Mouse (Mus musculus): ENCODE results near the gene Hist1h4f. TPM values are rescaled to one million over a fixed set of nuclear protein-coding genes. Genes with fewer than 3 reads are reported as not detected.
"Not testable (repeated sequence)": the region's sequence is repeated elsewhere in the genome, so short reads cannot be mapped to it uniquely, and the experiment has no call there.

Gene Hist1h4f
- total RNA-seq, 1 experiment from 2014 or later = 2,993 TPM

DNA sequence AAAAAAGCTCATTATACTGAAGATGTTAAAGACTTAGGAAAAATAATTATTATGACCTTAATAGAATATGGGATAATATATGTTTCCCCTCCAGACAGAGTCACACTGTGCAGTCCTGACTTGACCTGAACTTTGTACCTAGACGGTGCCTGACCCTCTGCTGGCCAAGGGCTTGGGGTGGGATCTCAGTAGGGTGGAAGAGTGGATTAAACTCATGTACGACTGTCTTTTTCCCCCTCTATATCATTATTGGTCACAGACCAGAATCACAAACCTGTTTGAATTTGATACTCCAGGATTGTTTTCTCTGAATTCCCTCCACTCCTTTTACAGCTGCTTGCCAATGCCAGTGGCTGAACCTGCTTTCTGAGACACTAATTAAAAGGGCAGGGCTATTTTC is 9.3 kb upstream of the Hist1h4f start:
- ATAC-seq (replicated peaks; ENCODE audit: low read depth, poor library complexity, severe bottlenecking) = not testable (repeated sequence)

DNA sequence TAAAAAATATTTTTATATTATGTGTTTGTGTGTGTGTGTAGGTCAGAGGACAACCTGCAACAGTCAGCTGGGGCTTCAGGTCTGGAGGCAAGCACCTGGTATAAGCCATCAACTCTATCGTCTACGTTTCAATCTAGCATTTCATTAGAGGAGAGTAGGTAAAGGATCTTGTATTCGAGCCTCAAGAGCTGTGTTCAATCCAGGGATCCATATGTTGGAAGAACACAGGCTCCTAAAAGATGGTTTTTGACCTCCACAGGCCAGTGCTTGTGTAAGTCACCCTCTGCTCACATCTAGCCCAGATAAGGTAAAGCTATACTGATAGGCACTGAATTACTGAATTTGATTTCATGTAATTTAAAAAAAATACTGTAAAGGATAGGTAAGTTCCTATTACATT is 5.5 kb upstream of the Hist1h4f start:
- ATAC-seq (replicated peaks; ENCODE audit: low read depth, poor library complexity, severe bottlenecking) = no peak

GRCm38 (mm10) chr13:23555839-23556416 is 4.5 kb upstream of the Hist1h4f start:
- ATAC-seq (replicated peaks; ENCODE audit: low read depth, poor library complexity, severe bottlenecking) = peak; percentile 49

DNA sequence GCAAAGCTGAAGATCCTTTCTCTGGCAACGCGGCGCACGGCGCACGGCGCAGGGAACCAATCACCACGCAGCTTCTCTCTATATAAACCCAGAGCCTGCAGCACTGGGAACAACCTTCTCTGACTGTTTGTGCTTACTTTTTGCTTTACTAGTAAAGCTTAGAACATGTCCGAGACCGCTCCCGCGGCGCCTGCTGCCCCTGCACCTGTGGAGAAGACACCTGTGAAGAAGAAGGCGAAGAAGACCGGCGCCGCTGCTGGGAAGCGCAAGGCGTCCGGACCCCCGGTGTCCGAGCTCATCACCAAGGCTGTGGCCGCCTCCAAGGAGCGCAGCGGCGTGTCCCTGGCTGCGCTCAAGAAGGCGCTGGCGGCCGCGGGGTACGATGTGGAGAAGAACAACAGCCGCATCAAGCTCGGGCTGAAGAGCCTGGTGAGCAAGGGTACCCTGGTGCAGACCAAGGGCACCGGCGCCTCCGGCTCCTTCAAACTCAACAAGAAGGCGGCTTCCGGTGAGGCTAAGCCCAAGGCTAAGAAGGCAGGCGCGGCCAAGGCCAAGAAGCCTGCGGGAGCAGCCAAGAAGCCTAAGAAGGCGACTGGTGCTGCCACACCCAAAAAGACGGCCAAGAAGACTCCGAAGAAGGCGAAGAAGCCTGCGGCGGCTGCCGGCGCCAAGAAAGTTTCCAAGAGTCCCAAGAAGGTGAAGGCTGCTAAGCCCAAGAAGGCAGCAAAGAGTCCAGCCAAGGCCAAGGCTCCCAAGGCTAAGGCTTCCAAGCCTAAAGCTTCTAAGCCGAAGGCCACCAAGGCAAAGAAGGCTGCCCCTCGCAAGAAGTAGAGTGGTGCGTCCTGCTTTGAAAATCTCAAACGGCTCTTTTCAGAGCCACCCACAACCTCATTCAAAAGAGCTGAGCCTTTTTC is 3.7 kb upstream of the Hist1h4f start:
- ATAC-seq (replicated peaks; ENCODE audit: low read depth, poor library complexity, severe bottlenecking) = peak; percentile 57

GRCm38 (mm10) chr13:23554393-23554792 is 2.9 kb upstream of the Hist1h4f start:
- no peak for ATAC-seq (replicated peaks; ENCODE audit: low read depth, poor library complexity, severe bottlenecking)

- ATAC-seq (replicated peaks; ENCODE audit: low read depth, poor library complexity, severe bottlenecking) = no peak
Observed at GRCm38 (mm10) chr13:23552962-23553361, 1.5 kb upstream of the Hist1h4f start, which contains the start of gene Hist1h1d. Hist1h1d (plus strand) TSS chr13:23553262.

GRCm38 (mm10) chr13:23551931-23552914 is 775 bp upstream of the Hist1h4f start:
- ATAC-seq (replicated peaks; ENCODE audit: low read depth, poor library complexity, severe bottlenecking) = no peak

GRCm38 (mm10) chr13:23550761-23551145 is 695 bp downstream of the Hist1h4f start:
- no peak for ATAC-seq (replicated peaks; ENCODE audit: low read depth, poor library complexity, severe bottlenecking)

- no peak for ATAC-seq (replicated peaks; ENCODE audit: low read depth, poor library complexity, severe bottlenecking)
Observed at GRCm38 (mm10) chr13:23546694-23547093, 4.8 kb downstream of the Hist1h4f start.

GRCm38 (mm10) chr13:23544787-23545120 is 6.7 kb downstream of the Hist1h4f start:
- ATAC-seq (replicated peaks; ENCODE audit: low read depth, poor library complexity, severe bottlenecking) = peak; percentile 33

DNA sequence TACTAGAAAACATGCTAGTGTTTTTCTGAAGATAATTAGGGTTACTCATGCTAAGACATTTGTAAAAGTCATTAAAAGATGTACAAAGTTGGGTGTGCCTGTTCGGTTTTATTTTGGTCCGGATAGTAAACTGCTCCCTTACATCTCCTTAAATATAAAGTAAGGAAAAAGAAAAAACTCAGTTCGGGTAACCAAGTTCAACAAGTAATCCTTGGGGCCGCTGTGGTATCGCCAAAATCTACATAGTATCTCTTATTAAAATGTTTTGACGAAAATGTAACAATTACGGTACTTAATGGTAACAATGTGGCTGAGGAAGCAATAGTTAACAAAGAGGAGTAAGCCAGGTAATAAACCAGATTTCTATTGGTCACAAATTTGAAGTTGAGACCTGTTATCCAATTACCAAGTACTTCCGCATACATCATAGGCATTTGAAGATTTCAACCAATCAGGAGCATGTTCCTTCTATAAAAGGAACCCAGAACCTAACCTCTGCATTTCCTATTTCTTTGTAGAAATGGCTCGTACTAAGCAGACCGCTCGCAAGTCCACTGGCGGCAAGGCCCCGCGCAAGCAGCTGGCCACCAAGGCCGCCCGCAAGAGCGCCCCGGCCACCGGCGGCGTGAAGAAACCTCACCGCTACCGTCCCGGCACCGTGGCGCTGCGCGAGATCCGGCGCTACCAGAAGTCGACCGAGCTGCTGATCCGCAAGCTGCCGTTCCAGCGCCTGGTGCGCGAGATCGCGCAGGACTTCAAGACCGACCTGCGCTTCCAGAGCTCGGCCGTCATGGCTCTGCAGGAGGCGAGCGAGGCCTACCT is 7.3 kb downstream of the Hist1h4f start, which contains the start of gene Hist1h3f:
Gene Hist1h3f (plus strand): TSS at position 88 of the 822 bp plus-strand sequence.
- ATAC-seq (replicated peaks; ENCODE audit: low read depth, poor library complexity, severe bottlenecking) = peak; percentile 81

- peak; percentile 84 for ATAC-seq (replicated peaks; ENCODE audit: low read depth, poor library complexity, severe bottlenecking)
Observed at GRCm38 (mm10) chr13:23542999-23543607, 8.3 kb downstream of the Hist1h4f start, which contains the start of gene Hist1h2bh. Hist1h2bh (minus strand) TSS chr13:23543392.

DNA sequence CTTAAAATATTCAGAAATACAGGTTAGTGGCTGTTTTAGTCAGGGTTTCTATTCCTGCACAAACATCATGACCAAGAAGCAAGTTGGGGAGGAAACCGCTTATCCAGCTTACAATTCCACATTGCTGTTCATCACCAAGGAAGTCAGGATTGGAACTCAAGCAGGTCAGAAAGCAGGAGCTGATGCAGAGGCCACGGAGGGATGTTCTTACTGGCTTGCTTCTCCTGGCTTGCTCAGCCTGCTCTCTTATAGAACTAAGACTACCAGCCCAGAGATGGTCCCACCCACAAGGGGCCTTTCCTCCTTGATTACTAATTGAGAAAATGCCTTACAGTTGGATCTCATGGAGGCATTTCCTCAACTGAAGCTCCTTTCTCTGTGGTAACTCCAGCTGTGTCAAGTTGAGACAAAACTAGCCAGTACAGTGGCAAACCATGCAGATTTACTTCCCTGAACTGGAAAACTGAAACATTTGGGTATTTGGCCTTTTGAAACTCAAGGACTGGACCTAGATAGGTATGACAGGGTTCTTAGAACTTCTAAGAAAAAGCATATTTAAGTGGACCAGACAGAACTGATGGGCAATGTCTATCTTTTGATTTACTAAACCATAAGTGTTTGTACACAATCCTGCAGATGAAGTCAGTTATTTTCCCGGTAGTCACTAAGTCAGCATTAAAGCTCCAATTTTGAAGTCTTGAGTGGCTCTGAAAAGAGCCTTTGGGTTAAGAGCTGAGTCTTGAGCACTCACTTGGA is 9.0 kb downstream of the Hist1h4f start:
- not testable (repeated sequence) for ATAC-seq (replicated peaks; ENCODE audit: low read depth, poor library complexity, severe bottlenecking)

DNA sequence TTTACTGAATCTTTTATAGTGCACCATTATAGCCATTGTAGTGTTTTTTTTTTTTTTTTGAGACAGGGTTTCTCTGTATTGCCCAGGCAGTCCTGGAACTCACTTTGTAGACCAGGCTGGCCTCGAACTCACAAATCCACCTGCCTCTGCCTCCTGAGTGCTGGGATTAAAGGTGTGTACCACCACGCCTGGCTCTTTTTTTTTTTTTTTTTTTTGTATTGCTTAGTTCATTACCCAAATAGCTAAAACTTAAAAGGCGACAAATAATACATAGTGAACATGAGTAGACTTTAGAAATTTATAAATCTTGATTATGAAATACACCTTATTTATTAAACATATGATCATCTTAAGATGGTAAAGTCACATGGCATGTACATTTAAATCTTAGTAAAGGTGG is 10.0 kb downstream of the Hist1h4f start:
- no peak for ATAC-seq (replicated peaks; ENCODE audit: low read depth, poor library complexity, severe bottlenecking)

DNA sequence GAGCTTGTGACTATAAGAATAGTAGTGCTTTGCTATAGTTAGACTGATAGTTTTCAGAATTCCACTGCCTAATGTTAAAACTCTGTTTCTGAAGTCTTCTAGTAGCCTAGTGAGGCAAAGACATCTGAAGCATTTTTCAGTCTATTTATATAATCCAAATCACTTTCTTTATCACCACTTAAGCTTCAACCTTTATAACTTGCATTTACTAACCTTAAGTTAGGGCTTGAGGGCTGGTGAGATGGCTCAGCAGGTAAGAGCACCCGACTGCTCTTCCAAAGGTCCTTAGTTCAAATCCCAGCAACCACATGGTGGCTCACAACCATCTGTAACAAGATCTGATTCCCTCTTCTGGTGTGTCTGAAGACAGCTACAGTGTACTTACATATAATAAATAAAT is 11.6 kb downstream of the Hist1h4f start:
- ATAC-seq (replicated peaks; ENCODE audit: low read depth, poor library complexity, severe bottlenecking) = not testable (repeated sequence)

DNA sequence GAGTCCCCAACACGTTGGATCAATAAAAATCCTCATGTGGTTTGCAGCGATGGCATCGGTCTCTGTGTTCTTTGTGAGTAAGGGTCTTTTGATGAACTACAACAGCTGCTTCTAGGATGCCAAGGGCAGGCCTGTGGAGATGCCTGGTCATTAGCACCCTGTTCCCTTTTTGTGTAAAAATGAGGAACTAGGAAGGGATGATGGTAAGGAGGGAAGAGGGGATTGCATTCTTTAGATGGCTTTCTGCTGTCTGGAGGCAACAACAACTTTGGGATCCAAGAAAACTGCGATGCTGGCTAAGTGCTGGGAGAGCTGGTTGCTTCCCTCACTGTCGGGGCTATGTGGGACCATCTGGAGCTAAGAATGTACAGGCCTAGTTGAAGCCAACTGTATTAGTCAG is 13.2 kb downstream of the Hist1h4f start:
- ATAC-seq (replicated peaks; ENCODE audit: low read depth, poor library complexity, severe bottlenecking) = no peak

GRCm38 (mm10) chr13:23537006-23537710 is 14.3 kb downstream of the Hist1h4f start:
- no peak for ATAC-seq (replicated peaks; ENCODE audit: low read depth, poor library complexity, severe bottlenecking)
